Mouse (Mus musculus) lung, postnatal 0 days (tissue): ENCODE results near the gene Plcl1. TPM values are rescaled to one million over a fixed set of nuclear protein-coding genes. Genes with fewer than 3 reads are reported as not detected.
A peak's percentile ranks its signal among the peaks of the same experiment; 100 is the strongest.

ENCODE experiments used
- ATAC-seq: fragments of 200-750 bp; cut with Nextera tagmentation; 2 replicates; pipeline ENCODE4 v1.8.0; 2017; ENCODE audit warnings: moderate library complexity
- DNase-seq: peaks from one replicate; pipeline ENCODE4 v3.0.0-alpha.2; 2016; ENCODE audit warnings: low spot score
- H3K27ac ChIP-seq: fragments of 300-500 bp; sonication (generic); 2 replicates; pipeline ENCODE4 v1.5.1; 2014; ENCODE audit warnings: antibody characterized with exemption, mild to moderate bottlenecking, low read length, mixed read lengths
- H3K27me3 ChIP-seq: fragments of 300-500 bp; sonication (generic); replicated peaks from 2 replicates; pipeline ENCODE4 v1.6.1; 2014; ENCODE audit warnings: low read length, mixed read lengths; ENCODE audit not compliant: insufficient read depth
- H3K36me3 ChIP-seq: fragments of 300-500 bp; sonication (generic); 2 replicates; pipeline ENCODE4 v1.6.1; 2014; ENCODE audit warnings: low read length, mixed read lengths; ENCODE audit not compliant: insufficient read depth
- H3K4me1 ChIP-seq: fragments of 300-500 bp; sonication (generic); 2 replicates; pipeline ENCODE4 v1.6.1; 2014; ENCODE audit warnings: antibody characterized with exemption, low read depth, low read length, mixed read lengths; ENCODE audit not compliant: insufficient read depth
- H3K4me2 ChIP-seq: fragments of 300-500 bp; sonication (generic); replicated peaks from 2 replicates; pipeline ENCODE4 v1.6.1; 2014; ENCODE audit warnings: low read depth, mild to moderate bottlenecking, low read length, moderate library complexity, mixed read lengths
- H3K4me3 ChIP-seq: fragments of 300-500 bp; sonication (generic); 2 replicates; pipeline ENCODE4 v1.5.1; 2014; ENCODE audit warnings: low read depth, low read length
- H3K9ac ChIP-seq: fragments of 300-500 bp; sonication (generic); replicated peaks from 2 replicates; pipeline ENCODE4 v1.6.1; 2014; ENCODE audit warnings: low read depth, mild to moderate bottlenecking
- H3K9me3 ChIP-seq: fragments of 300-500 bp; sonication (generic); 2 replicates; pipeline ENCODE4 v1.6.1; 2016; ENCODE audit warnings: low read length, mixed read lengths
- CTCF ChIP-seq: IDR thresholded peaks from 2 replicates; pipeline ENCODE4 v1.5.1; 2016; ENCODE audit warnings: antibody characterized with exemption, mild to moderate bottlenecking
- EP300 ChIP-seq: IDR thresholded peaks from 2 replicates; pipeline ENCODE4 v1.6.1; 2016; ENCODE audit warnings: antibody characterized with exemption, mild to moderate bottlenecking, control low read depth
- WGBS: fragments of 180-500 bp; shearing (Covaris S2); extraction: QIAGEN DNeasy Blood & Tissue Kit; methylation state at CpG from one replicate; pipeline ENCODE4 v1.1.7; 2014; 5-methylcytosine and 5-hydroxymethylcytosine counted together
- polyA plus RNA-seq: library from polyadenylated mRNA; unstranded; fragments of >200 nt; fragmentation: Nextera tagmentation; extraction: Ambion mirVana; gene quantifications from 2 replicates; pipeline ENCODE4 v1.2.1, GENCODE M21; 2015

Gene Plcl1
- polyA plus RNA-seq, 1 experiment from 2014 or later = 1.7 TPM

DNA sequence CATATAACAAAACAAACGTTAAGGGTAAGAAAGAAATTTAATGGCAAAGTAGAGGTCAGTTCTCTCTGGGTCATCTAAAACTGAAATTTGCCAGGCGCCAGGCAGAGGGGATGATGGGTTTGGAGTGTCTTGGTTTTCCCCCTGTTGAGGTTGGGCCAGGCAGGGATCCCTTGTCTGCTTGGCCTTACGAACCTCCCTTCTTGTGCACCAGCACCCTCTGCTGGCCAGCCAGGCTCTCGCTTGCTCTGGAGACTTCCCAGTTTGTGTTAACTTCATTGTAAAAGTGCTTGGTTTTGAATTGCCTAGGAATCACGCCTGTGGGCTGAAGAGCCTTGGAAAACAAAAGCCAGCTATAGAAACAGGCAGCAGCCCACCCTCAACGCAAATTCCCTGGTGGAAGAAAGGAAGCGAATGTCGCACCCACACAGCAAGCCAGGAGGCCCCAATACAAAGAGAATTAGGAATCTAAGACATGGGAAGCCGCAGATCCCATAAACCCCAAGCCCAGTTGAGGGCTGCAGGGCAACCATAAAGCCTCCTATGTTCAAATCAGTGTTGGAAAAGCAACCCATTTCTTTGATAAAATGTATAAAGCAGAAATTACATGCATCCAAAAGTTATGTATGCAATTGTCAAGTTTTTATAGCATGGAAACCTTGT lies 22.5 kb upstream of the Plcl1 start:
- no peak overlapping the region for H3K4me2 ChIP-seq
- TF ChIP-seq EP300 (no peak), CTCF (peak; percentile 95)
- peak; percentile 81 for DNase-seq
- H3K27ac ChIP-seq = no peak overlapping the region
- H3K36me3 ChIP-seq = no peaks in the 10 kb centered on the region
- H3K4me1 ChIP-seq = no peaks in the 10 kb centered on the region
- no peak overlapping the region for H3K4me3 ChIP-seq
- ATAC-seq = peak; percentile 55
- WGBS = 18% methylated on average over 9 of the region's 9 CpGs
- no peak overlapping the region for H3K9ac ChIP-seq
- no peaks in the 10 kb centered on the region for H3K27me3 ChIP-seq
- no peaks in the 10 kb centered on the region for H3K9me3 ChIP-seq

DNA sequence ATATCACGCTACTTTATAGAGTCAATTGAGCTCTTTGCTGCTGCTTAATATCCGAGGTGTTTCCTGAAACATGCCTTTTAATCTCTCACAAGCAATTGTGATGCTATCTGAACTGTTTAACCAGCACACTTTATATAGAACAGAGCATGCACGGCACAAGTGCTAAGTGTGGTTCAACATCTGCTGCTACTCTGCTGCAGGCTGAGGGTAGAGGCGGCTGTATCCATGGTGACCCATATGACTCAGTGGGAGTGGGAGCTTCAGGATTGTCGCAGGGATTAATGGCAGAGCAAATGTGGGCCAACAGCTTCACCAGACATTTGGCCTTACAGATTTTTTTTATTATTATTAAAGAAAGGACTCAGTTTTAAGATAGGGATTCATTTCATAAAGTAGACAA lies 5.8 kb upstream of the Plcl1 start:
- 22% methylated on average over 5 of the region's 5 CpGs for WGBS
- H3K4me1 ChIP-seq = no peaks in the 10 kb centered on the region
- H3K4me3 ChIP-seq = no peak overlapping the region
- no peak for ATAC-seq
- H3K36me3 ChIP-seq = no peaks in the 10 kb centered on the region
- no peak for DNase-seq
- H3K9ac ChIP-seq = no peak overlapping the region
- H3K9me3 ChIP-seq = no peaks in the 10 kb centered on the region
- TF ChIP-seq EP300 = no peak
- no peak for TF ChIP-seq CTCF
- H3K4me2 ChIP-seq = no peak overlapping the region
- 0 out of 2 replicates have a peak, but pooled peaks cover 6% of the 10 kb centered on the region for H3K27me3 ChIP-seq
- H3K27ac ChIP-seq = no peak overlapping the region

DNA sequence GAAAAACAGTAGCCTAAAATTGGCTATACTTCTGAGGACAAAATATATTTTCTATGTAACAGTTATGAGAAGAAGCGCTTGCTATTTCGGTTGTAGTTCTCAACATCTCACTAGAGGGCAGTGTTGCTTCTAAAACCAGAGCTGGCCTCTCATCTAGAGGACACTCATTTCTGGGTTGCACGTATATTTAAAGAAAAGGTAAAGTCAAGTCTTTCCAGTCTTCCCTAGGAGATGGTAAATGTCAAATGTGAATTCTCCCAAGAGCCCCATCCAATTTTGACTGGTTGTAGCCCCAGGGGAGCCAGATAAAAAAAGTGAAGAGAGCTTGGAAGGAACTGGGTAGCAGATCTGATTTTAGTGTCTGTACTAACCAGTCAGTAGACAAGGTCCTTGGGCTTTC lies 1.3 kb upstream of the Plcl1 start:
- Histone ChIP-seq H3K27me3 (0 out of 2 replicates have a peak, but pooled peaks cover 10% of the 10 kb centered on the region), H3K27ac (no peak overlapping the region), H3K9me3 (no peaks in the 10 kb centered on the region), H3K36me3 (no peaks in the 10 kb centered on the region), H3K4me2 (no peak overlapping the region), H3K4me1 (no peaks in the 10 kb centered on the region), H3K9ac (no peak overlapping the region), H3K4me3 (no peak overlapping the region)
- peak; percentile 84 for TF ChIP-seq CTCF
- TF ChIP-seq EP300 = no peak
- DNase-seq = peak; percentile 78
- 6% methylated on average over 3 of the region's 3 CpGs for WGBS
- no peak for ATAC-seq

DNA sequence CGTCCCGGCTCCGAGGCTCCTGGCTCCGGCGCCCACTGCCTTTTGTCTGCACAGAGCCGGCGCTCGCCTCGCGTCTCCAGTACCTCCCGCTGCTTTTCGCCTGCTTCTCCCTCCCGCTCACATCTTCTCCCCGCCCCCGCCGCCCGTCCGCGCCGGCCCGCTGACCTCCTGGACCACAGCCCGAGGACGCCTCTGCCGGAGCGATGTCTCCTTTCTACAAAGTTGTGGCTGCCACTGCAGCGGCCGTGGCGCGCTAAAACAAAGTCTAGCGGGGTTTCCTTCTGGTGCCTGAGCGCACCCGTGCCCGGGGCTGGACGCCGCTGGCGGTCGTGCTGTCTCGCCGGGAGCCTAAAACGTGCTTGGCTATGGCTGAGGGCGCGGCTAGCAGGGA lies 297 bp downstream of the Plcl1 start:
- Histone ChIP-seq H3K27ac (peak overlapping the region; percentile 66), H3K27me3 (0 out of 2 replicates have a peak, but pooled peaks cover 10% of the 10 kb centered on the region), H3K4me3 (peak overlapping the region; percentile 65), H3K36me3 (no peaks in the 10 kb centered on the region), H3K9ac (peak overlapping the region; percentile 48), H3K4me2 (peak overlapping the region; percentile 92), H3K9me3 (no peaks in the 10 kb centered on the region), H3K4me1 (no peaks in the 10 kb centered on the region)
- peak; percentile 62 for ATAC-seq
- no peak for DNase-seq
- TF ChIP-seq EP300 = no peak
- TF ChIP-seq CTCF = no peak; the same call in 1 of the 2 replicates
- WGBS = 2% methylated on average over 40 of the region's 42 CpGs

DNA sequence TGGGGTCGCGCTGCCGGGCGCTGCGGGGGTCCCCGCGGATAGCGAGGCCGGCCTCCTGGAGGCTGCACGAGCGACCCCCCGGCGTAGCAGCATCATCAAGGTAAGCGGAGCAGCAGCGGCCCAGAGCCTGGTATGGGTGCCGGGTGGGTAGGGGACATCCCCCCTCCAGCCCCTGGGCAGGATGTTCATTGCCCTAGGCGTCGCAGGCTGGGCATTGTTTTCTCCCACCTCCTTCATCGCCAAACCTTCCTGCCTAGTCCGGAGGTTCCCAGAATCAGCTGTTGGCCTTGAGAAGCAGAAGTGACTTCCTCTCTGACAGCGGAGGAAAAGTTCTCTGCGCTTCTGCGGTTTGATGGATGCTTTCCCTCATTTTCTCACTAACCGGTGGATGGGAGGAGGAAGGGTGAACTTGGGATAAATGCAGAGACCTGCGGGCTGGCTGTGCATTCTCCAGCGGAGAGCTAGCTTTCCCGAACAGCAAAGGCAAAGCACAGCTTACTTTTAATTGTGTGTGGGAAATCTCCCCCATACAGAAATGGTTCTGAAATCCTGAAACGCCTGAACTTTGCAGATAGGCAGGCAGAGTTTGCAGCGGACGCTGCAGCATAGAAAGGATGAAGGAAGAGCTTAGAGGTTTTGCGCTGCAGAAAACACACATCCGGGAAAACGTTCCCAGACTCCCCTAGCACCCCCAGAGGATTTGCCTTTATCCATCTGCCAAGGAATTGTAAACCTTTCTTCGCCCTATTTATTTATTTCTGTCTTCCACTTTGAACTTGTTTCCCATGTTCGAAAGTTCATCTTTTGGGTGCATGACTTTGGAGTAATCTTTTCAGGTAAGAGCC lies 1.0 kb downstream of the Plcl1 start:
- peak overlapping the region; percentile 48 for H3K9ac ChIP-seq
- peak overlapping the region; percentile 66 for H3K27ac ChIP-seq
- no peaks in the 10 kb centered on the region for H3K4me1 ChIP-seq
- no peaks in the 10 kb centered on the region for H3K36me3 ChIP-seq
- peak overlapping the region; percentile 92 for H3K4me2 ChIP-seq
- DNase-seq (peak; percentile 30), ATAC-seq (no peak)
- TF ChIP-seq CTCF (no peak), EP300 (no peak)
- H3K4me3 ChIP-seq = peak overlapping the region; percentile 65
- 0 out of 2 replicates have a peak, but pooled peaks cover 10% of the 10 kb centered on the region for H3K27me3 ChIP-seq
- H3K9me3 ChIP-seq = no peaks in the 10 kb centered on the region
- WGBS = 3% methylated on average over 24 of the region's 35 CpGs

DNA sequence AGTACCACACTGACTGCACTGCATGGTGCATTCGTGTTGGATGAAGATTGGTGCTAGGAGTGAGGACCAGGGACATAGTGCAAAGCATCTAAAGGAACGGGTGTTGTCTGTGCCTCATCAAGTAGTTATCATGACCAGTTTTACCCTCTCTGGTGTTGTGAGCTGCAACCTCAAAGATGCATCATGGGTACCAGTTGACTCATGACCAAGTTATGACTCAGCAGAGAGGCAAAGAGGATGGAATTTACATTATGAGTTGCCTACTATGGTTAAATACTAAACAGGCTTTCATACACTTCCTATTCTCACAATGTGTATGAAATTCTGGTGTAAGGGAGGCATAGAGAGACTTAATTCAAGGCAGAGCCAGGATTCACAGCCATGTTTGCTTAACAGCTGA lies 4.9 kb downstream of the Plcl1 start:
- TF ChIP-seq CTCF (no peak), EP300 (no peak)
- 81% methylated on average over 2 of the region's 2 CpGs for WGBS

More for the DNA sequence above, 4.9 kb downstream of the Plcl1 start:
- Histone ChIP-seq H3K36me3 (no peaks in the 10 kb centered on the region), H3K9me3 (no peaks in the 10 kb centered on the region), H3K4me3 (no peak overlapping the region), H3K27me3 (0 out of 2 replicates have a peak, but pooled peaks cover 4% of the 10 kb centered on the region), H3K4me2 (no peak overlapping the region), H3K4me1 (no peaks in the 10 kb centered on the region), H3K9ac (no peak overlapping the region), H3K27ac (no peak overlapping the region)
- DNase-seq = no peak
- no peak for ATAC-seq
